Mouse (Mus musculus) embryonic facial prominence, embryonic 13.5 days (tissue): ENCODE data around the gene Prickle1. TPM values are rescaled to one million over a fixed set of nuclear protein-coding genes. Genes with fewer than 3 reads are reported as not detected.

Experiments
- ATAC-seq: fragments of 200-750 bp; cut with Nextera tagmentation; 2 replicates; pipeline ENCODE4 v1.8.0; 2017; ENCODE audit warnings: low read depth; ENCODE audit not compliant: insufficient number of reproducible peaks, insufficient read depth, low FRiP score, low TSS enrichment
- H3K27ac ChIP-seq: fragments of 300-500 bp; sonication (generic); 2 replicates; pipeline ENCODE4 v1.5.1; 2015; ENCODE audit warnings: moderate library complexity, mild to moderate bottlenecking, inconsistent platforms
- H3K27me3 ChIP-seq: fragments of 300-500 bp; sonication (generic); 2 replicates; pipeline ENCODE4 v1.6.1; 2015; ENCODE audit warnings: mild to moderate bottlenecking, inconsistent platforms
- H3K36me3 ChIP-seq: fragments of 300-500 bp; sonication (generic); 2 replicates; pipeline ENCODE4 v1.6.1; 2015; ENCODE audit warnings: mild to moderate bottlenecking, inconsistent platforms
- H3K4me1 ChIP-seq: fragments of 300-500 bp; sonication (generic); 2 replicates; pipeline ENCODE4 v1.6.1; 2015; ENCODE audit warnings: inconsistent platforms
- H3K4me2 ChIP-seq: fragments of 300-500 bp; sonication (generic); 2 replicates; pipeline ENCODE4 v1.6.1; 2015; ENCODE audit warnings: moderate library complexity, mild to moderate bottlenecking, inconsistent platforms
- H3K4me3 ChIP-seq: fragments of 300-500 bp; sonication (generic); 2 replicates; pipeline ENCODE4 v1.5.1; 2015; ENCODE audit warnings: mild to moderate bottlenecking, inconsistent platforms
- H3K9ac ChIP-seq: fragments of 300-500 bp; sonication (generic); 2 replicates; pipeline ENCODE4 v1.6.1; 2015; ENCODE audit warnings: mild to moderate bottlenecking, inconsistent platforms
- H3K9me3 ChIP-seq: fragments of 300-500 bp; sonication (generic); 2 replicates; pipeline ENCODE4 v1.6.1; 2016; ENCODE audit warnings: inconsistent platforms
- WGBS: fragments of 180-500 bp; shearing (Covaris S2); methylation state at CpG from one replicate; pipeline ENCODE4 v1.1.7; 2015; ENCODE audit warnings: mixed read lengths; 5-methylcytosine and 5-hydroxymethylcytosine counted together
- polyA plus RNA-seq: library from polyadenylated mRNA; unstranded; fragments of >200 nt; fragmentation: Nextera tagmentation; extraction: Ambion mirVana; gene quantifications from 2 replicates; pipeline ENCODE4 v1.2.1, GENCODE M21; 2015

Prickle1 gene
- polyA plus RNA-seq, 1 experiment from 2014 or later, result 46.5 TPM

DNA sequence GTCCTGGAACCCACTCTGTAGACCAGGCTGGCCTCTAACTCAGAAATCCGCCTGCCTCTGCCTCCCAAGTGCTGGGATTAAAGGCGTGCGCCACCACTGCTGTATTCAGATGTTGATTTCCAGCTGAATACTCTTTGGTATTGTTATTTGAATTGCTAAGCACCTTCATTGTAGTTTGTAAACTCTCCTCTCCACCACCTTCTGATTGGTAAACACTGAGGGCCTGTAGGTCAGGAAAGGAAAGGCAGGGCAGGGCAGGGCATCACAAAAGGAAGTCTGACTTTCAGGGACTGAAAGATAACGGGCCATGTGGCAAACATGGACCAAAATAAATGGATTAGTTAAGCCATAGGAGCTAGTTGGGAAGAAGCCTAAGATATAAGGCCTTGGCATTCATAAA is 106.1 kb downstream of the Prickle1 start:
- WGBS, result 87% methylated on average over 4 of the region's 4 CpGs
- H3K27me3 ChIP-seq, result no peaks in the 10 kb centered on the region
- ATAC-seq, result no peak
- peaks cover 20% of the 10 kb centered on the region for H3K36me3 ChIP-seq
- no peak overlapping the region for H3K27ac ChIP-seq
- H3K4me1 ChIP-seq, result peaks cover 10% of the 10 kb centered on the region; the same call in 1 of the 2 replicates
- no peaks in the 10 kb centered on the region for H3K9me3 ChIP-seq
- H3K4me3 ChIP-seq, result no peak overlapping the region
- no peak overlapping the region for H3K4me2 ChIP-seq
- H3K9ac ChIP-seq, result no peak overlapping the region

DNA sequence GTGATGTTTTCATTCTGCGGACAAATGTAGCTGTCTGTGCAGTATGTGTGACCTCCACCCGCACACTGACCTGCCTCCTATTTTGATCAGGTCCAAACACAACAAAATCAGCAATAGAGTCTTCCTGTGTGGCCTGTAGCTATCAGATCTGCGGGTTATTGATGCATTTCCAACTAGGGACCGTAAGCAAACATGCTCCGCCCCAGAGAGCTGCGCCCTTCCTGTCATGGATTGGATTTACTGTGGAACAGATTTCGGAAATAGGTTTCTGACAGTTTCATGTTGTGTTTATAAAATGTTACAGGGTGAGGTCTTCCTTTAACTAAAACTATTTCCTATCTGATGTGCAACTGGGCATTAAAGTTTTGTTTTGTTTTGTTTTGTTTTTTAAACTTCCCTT is 109.6 kb downstream of the Prickle1 start:
- Histone ChIP-seq H3K4me1 (peaks cover 10% of the 10 kb centered on the region; the same call in 1 of the 2 replicates), H3K4me2 (no peak overlapping the region), H3K4me3 (no peak overlapping the region), H3K27ac (no peak overlapping the region), H3K27me3 (no peaks in the 10 kb centered on the region), H3K9me3 (no peaks in the 10 kb centered on the region), H3K36me3 (peaks cover 15% of the 10 kb centered on the region), H3K9ac (no peak overlapping the region)
- 70% methylated on average over 7 of the region's 7 CpGs for WGBS
- ATAC-seq, result no peak

DNA sequence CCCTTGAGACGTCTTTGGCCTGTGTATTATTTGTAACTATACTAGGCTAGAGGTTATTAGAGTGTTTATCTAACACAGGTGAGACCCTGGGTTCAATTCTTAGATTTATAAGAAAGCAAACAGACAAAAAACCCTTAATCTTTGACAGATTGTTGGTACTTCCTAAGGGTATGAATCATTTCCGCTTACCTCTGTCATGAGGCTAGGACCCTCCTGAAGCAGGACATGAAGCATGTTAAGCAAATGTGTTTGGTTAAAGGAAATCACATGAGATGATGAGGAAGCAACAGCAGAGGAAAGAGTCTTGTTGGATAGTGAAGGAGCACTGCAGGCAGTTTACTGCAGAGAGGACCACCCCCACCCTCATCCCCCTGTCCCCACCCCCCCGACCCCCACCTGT is 110.4 kb downstream of the Prickle1 start:
- WGBS, result 67% methylated on average over 3 of the region's 3 CpGs

DNA sequence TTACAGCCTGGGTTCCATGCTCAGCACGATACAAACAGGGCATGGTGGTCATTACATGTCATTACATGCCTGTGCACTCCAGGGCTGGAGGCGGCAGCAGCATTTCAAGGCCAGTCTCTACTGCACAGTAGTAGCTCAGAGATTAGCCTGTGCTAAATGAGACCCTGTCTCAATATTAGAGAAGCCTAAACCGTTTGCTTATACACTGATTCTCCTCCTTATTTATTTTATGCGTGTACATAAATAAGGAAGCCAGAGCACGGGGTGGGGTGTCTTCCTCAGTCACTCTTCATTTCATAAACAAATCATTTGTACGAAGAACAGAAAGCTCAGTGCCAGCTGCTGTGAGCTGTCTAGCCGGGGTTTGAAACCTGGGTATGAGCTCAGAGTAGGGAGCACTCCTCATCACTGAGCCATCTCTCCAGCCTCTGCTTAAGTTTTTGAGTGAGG is 111.4 kb downstream of the Prickle1 start:
- Histone ChIP-seq H3K9ac (no peak overlapping the region), H3K36me3 (peaks cover 10% of the 10 kb centered on the region), H3K4me2 (no peak overlapping the region), H3K27ac (no peak overlapping the region), H3K4me3 (no peak overlapping the region), H3K4me1 (peaks cover 13% of the 10 kb centered on the region; the same call in 1 of the 2 replicates), H3K9me3 (no peaks in the 10 kb centered on the region), H3K27me3 (no peaks in the 10 kb centered on the region)
- WGBS, result 69% methylated on average over 7 of the region's 7 CpGs
- ATAC-seq, result no peak

More for the DNA sequence above, 110.4 kb downstream of the Prickle1 start:
- H3K27me3 ChIP-seq, result no peaks in the 10 kb centered on the region
- no peak overlapping the region for H3K9ac ChIP-seq
- H3K4me1 ChIP-seq, result peaks cover 10% of the 10 kb centered on the region; the same call in 1 of the 2 replicates
- peaks cover 15% of the 10 kb centered on the region for H3K36me3 ChIP-seq
- ATAC-seq, result no peak
- no peak overlapping the region for H3K4me3 ChIP-seq
- no peak overlapping the region for H3K4me2 ChIP-seq
- H3K27ac ChIP-seq, result no peak overlapping the region
- H3K9me3 ChIP-seq, result no peaks in the 10 kb centered on the region

DNA sequence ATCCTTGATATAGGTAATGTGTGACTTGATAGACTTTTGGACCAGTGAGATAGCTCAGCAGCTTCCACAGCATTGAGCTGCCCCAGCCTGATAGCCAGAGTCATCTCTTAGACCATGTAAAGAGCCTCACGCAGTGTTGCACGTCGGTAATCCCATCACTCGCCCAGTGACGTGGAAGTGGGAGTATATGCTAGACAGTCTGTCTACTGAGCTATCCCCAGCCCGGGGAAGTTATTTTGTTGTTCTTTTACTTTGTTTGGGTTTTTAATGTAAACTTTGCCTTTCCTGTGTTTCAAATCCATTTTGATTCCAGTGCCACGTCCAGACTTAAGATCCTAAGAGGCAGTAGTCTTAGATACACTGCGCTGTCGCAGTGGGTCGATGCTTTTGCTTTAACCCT is 114.6 kb downstream of the Prickle1 start:
- Histone ChIP-seq H3K27me3 (no peaks in the 10 kb centered on the region), H3K9ac (no peak overlapping the region), H3K4me3 (no peak overlapping the region), H3K9me3 (no peaks in the 10 kb centered on the region), H3K27ac (no peak overlapping the region), H3K4me2 (no peak overlapping the region), H3K4me1 (peaks cover 14% of the 10 kb centered on the region; the same call in 1 of the 2 replicates), H3K36me3 (no peaks in the 10 kb centered on the region)
- 88% methylated on average over 10 of the region's 10 CpGs for WGBS
- no peak for ATAC-seq

DNA sequence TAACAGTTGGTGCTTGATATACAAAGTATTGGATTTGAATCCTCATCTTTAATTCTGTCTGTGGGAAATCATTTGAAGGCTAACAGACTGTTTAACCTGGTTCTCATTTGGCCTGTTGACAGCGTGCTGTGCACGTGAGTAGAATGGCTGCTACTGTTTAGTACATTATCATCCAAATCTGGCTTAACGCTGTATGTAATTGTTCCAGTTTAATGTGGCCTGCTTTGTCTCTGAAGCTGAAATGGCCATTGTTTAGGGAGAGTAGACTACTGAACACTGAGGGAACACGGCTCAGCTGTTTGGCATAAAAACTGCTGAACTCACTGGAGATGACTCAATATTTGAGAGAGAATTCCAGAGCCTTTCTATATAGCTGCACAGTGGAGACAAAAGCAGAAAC is 116.2 kb downstream of the Prickle1 start:
- no peaks in the 10 kb centered on the region for H3K36me3 ChIP-seq
- no peak overlapping the region for H3K27ac ChIP-seq
- no peak overlapping the region for H3K4me3 ChIP-seq
- H3K4me2 ChIP-seq, result no peak overlapping the region
- no peak for ATAC-seq
- 52% methylated on average over 4 of the region's 4 CpGs for WGBS
- no peaks in the 10 kb centered on the region for H3K9me3 ChIP-seq
- H3K27me3 ChIP-seq, result no peaks in the 10 kb centered on the region
- peaks cover 19% of the 10 kb centered on the region for H3K4me1 ChIP-seq
- no peak overlapping the region for H3K9ac ChIP-seq

DNA sequence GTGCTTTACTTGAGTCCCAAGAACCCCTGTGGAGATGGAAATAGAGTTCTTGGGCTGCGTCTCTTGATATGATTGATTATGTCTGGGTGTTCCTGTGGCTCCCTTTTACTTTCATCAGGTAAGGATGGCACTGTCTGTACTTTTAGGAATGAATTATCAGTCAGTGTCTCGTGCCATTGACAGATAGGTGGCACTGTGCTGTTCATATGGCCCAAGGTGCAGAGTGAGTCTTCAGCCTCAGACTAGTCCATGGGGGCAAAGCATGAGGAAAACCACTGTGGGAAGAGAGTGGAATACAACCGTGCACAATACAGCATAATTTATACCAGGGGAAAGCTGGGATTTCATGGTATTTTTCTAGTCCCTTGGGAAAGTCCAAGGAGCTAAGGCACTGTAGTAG is 117.0 kb downstream of the Prickle1 start:
- WGBS, result 85% methylated on average over 3 of the region's 3 CpGs
- no peaks in the 10 kb centered on the region for H3K27me3 ChIP-seq
- no peaks in the 10 kb centered on the region for H3K36me3 ChIP-seq
- H3K4me2 ChIP-seq, result no peak overlapping the region
- peaks cover 19% of the 10 kb centered on the region for H3K4me1 ChIP-seq
- no peak for ATAC-seq
- H3K4me3 ChIP-seq, result no peak overlapping the region
- H3K9ac ChIP-seq, result no peak overlapping the region
- no peak overlapping the region for H3K27ac ChIP-seq
- H3K9me3 ChIP-seq, result no peaks in the 10 kb centered on the region

DNA sequence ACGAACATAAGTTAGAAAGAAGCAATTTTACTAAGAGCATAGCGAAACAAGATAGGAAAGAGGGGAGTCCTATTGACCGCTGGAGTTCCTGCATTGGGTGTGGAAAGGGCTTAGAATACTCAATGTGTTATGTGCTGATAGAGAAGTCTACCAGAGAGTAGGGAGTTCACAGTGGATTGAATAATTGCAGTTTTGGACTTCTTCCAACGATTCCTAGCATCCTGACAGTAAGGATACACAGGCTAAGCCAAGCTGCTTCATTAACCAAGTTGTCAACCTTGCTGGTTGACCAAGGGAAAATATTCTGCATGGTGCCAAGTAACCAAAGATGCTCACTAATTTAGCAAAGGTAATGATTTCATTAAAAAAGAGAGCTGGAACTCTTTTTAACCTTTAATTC is 118.0 kb downstream of the Prickle1 start:
- H3K9me3 ChIP-seq, result no peaks in the 10 kb centered on the region
- H3K4me2 ChIP-seq, result no peak overlapping the region
- 92% methylated on average over 4 of the region's 4 CpGs for WGBS
- no peak for ATAC-seq
- H3K36me3 ChIP-seq, result no peaks in the 10 kb centered on the region
- no peak overlapping the region for H3K9ac ChIP-seq
- H3K27ac ChIP-seq, result no peak overlapping the region
- no peaks in the 10 kb centered on the region for H3K27me3 ChIP-seq
- peaks cover 19% of the 10 kb centered on the region for H3K4me1 ChIP-seq
- H3K4me3 ChIP-seq, result no peak overlapping the region

DNA sequence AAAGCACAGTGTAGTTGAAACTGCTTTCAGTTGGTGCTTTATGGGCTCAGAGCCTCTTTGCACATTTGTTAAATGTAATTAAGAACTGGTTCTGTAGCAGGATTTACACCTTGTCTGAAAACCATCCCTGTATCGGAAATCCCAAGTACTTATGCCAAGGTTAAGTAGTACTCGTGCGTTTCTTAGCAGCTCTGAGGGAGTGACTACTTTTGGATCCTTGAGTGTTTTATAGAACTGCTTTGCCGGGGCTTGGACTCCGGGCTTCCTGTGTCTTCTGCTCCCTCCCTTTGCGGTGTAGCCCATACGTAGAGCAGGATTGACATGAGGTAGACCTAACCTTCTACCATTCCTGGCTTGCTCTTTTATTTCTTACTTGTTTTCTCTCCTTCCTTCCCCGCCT is 120.0 kb downstream of the Prickle1 start:
- Histone ChIP-seq H3K4me3 (no peak overlapping the region), H3K4me2 (no peak overlapping the region), H3K27ac (no peak overlapping the region), H3K9ac (no peak overlapping the region), H3K9me3 (no peaks in the 10 kb centered on the region), H3K4me1 (peaks cover 26% of the 10 kb centered on the region), H3K36me3 (no peaks in the 10 kb centered on the region), H3K27me3 (no peaks in the 10 kb centered on the region)
- no peak for ATAC-seq
- WGBS, result 74% methylated on average over 8 of the region's 8 CpGs

DNA sequence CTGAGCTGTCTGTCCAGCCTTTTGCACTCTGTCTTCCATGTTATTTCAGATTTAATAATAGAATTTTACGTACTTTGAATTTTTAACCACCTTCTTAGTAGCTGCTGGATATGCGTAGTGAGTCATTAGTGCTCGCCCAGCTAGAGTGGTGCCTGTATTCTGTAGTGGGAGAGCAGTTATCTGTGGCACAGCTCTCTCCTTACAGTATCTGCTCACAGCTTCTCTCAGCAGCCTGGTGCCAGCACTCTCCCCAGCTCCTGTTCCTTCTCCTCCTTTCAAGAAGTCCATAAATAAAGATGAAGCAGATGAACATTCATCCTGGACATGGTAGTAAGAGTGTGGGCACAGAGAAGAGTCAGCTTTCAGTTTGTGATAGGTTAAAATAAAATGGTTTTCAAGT is 121.4 kb downstream of the Prickle1 start:
- Histone ChIP-seq H3K36me3 (no peaks in the 10 kb centered on the region), H3K4me2 (no peak overlapping the region), H3K4me1 (peaks cover 22% of the 10 kb centered on the region), H3K9me3 (no peaks in the 10 kb centered on the region), H3K27me3 (no peaks in the 10 kb centered on the region), H3K4me3 (no peak overlapping the region), H3K9ac (no peak overlapping the region), H3K27ac (no peak overlapping the region)
- no peak for ATAC-seq
- 90% methylated on average over 3 of the region's 3 CpGs for WGBS

DNA sequence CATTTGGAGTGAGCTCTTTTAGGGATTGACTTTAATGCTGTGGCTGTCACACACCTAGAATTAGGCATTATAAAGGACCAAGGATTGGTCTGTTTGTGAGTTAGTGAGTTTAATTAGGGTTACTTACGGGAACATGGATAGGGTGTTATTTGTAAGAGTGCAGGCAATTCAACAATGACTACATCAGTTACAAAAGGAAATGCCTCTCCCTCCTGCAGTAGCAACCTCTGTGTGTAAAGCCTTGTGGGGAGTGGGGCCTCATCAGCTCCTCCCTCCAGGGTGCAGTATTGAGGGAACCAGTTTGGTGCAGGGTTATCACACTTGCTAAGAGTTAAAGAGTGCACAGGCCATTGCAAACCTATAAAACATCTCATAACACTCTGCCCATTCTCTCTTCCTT is 123.6 kb downstream of the Prickle1 start:
- no peak overlapping the region for H3K9ac ChIP-seq
- no peaks in the 10 kb centered on the region for H3K27me3 ChIP-seq
- ATAC-seq, result no peak
- no peak overlapping the region for H3K4me2 ChIP-seq
- H3K4me1 ChIP-seq, result peaks cover 22% of the 10 kb centered on the region
- no peaks in the 10 kb centered on the region for H3K9me3 ChIP-seq
- 66% methylated on average over 1 of the region's 1 CpGs for WGBS
- no peak overlapping the region for H3K27ac ChIP-seq
- no peaks in the 10 kb centered on the region for H3K36me3 ChIP-seq
- no peak overlapping the region for H3K4me3 ChIP-seq

DNA sequence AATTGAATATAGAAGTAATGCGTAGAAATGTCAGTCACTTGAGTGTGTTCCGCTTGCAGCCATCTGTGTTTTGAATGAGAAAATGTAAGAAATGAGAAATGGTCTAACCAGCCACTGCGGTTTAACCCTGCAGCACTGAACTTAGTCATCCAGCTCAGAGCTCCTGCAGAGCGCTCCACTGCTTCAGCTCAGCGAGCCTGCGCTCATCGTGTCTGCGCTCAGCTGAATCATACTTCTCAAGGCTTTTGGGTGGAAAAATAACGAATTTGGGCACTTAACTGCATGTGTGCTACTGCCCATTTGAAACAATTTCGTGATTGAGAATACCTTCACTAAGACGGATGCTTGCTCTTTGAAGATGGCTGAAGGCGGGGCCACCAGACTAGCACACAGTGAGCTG is 124.0 kb downstream of the Prickle1 start:
- Histone ChIP-seq H3K4me3 (no peak overlapping the region), H3K36me3 (no peaks in the 10 kb centered on the region), H3K4me1 (peaks cover 17% of the 10 kb centered on the region), H3K9ac (no peak overlapping the region), H3K9me3 (no peaks in the 10 kb centered on the region), H3K27ac (no peak overlapping the region), H3K4me2 (no peak overlapping the region), H3K27me3 (no peaks in the 10 kb centered on the region)
- 65% methylated on average over 12 of the region's 12 CpGs for WGBS
- no peak for ATAC-seq

DNA sequence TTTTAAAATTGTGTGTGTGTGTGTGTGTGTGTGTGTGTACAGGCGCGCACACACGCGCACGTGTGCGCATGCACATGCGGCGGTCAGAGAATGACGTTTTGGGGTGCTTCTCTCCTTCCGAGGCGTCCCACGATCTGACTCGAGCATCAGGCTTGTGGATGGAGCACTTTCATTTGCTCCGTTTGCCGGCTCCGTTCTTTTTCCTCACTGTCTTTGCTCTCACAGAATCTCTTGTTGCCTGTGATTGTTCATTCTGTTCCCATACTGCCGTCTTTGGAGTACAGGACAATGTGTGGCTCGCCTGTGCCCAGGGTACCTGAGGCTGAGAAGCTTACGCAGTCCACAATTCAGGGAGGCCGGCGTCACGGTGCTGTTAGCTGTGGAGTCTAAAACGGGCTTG is 134.6 kb downstream of the Prickle1 start:
- Histone ChIP-seq H3K9ac (no peak overlapping the region), H3K27me3 (no peaks in the 10 kb centered on the region), H3K36me3 (peaks cover 48% of the 10 kb centered on the region), H3K9me3 (no peaks in the 10 kb centered on the region), H3K4me3 (no peak overlapping the region), H3K4me2 (no peak overlapping the region), H3K27ac (no peak overlapping the region), H3K4me1 (no peaks in the 10 kb centered on the region)
- WGBS, result 96% methylated on average over 23 of the region's 23 CpGs
- ATAC-seq, result no peak
